Mouse (Mus musculus) thymus, adult 18-20 months (tissue): ENCODE measurements around the gene Syngr1.

Source experiments
- DNase-seq, 2 experiments: peaks; one replicate each; pipeline ENCODE4 v3.0.0; 2022; ENCODE audit warnings: mixed read lengths in 2 of 2

Gene Syngr1

DNA sequence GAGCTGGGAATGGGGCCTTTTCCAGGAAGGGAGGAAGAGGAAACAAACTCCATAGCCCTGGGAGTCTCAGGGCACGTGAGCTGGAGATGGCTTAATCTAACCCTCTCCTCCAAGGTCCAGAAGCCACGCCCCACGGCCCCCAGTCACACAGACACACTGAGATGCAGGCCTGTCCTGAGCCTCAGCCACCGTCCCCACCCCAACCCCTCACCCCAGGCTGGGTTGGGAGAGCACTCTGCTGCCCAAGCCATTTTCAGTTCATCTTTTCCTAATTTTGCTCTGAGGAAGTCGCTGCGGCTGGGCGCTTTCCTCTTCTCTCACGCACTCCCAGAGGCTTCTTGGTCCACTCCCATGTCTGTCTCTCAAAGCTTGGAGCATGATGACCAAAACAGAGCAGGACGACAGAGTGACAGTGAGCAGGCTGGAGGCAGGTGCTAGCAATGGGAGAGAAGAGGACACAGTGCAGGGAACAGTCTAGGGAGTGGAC, 19.1 kb upstream of the Syngr1 start:
- DNase-seq = no peak

DNA sequence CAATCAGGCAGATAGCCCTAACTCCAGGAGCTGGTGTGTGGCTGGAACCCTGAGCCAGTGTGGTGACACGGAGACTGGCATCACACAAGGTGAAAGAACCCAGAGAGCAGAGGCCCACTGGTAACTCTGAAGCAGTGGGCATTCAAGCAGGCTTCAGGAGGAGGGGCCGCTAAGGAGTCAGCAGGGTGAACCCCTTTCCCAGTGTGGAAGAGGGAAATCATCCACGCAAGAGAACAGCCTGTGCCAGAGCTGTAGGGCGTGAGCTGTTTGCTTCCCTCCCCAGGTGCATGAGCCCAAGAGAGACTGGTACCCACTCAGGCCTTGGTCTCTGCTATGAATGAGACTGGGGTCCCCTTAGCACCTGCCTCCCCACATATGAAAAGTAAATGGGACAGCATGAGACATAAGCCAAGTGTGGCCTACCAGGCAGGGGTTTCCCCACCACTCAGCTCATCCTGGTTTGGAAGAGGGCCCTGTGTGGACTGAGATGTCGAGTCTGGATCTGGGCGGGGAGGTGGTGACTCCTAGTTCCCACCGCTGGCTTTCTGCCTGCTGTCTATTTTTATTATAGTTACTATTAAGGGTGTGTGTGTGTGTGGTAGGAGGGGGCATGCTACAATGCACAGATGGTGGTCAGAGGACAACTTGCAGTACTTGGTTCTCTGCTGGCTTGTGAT, 18.4 kb upstream of the Syngr1 start:
- DNase-seq = no peak

DNA sequence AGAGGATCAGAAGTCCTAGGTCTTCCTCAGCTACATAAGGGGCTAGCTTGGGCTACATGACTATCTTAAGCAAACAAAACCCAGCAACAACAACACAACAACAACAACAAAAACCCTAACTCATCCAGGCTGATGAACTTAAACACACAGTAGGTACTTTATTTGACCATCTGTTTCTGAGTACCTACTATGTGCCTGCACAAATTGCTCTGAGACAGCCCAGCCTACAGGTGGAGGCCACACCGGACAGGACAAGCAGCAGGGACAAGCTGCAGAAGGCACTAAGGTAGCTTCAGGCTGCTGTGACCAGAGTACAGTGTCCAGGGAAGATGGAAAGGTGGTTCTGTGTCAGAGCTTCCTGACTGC, 17.9 kb upstream of the Syngr1 start:
- DNase-seq = no peak

DNA sequence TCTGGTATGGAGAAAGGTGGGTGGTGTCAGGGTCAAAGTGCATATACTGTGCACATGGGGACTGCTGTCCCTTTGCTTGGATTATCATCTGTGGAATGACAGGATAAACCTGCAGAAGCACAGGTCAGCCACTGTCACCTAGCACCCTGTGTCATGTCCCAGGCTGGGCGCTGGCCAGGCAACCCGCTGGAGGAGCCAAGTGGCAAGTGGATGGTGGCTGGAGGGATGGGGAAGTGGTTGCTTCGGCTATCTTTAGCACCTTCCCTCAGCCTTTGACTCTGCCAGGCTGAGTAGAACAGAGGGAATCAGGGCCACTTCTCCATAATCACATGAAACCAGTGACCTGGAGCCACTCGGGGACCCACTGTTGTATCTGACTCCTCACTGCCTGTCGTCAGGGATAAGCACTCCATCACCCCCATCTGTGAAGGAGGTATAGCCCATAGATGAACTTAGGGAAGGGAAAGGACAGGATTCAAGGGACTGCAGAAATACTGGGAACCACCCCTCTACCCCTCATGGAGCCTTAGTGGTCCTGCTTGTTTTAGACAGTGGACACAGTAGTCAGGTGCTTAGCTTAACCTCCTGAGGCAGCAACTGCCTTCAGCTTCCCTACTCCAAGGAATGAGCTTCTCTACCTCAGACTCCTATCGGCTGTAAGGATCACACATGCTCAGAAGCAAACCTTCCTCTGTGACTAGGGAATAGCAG, 16.3 kb upstream of the Syngr1 start:
- no peak for DNase-seq

- no peak for DNase-seq
Observed at GRCm38 (mm10) chr15:80075374-80075694, 15.8 kb upstream of the Syngr1 start.

DNA sequence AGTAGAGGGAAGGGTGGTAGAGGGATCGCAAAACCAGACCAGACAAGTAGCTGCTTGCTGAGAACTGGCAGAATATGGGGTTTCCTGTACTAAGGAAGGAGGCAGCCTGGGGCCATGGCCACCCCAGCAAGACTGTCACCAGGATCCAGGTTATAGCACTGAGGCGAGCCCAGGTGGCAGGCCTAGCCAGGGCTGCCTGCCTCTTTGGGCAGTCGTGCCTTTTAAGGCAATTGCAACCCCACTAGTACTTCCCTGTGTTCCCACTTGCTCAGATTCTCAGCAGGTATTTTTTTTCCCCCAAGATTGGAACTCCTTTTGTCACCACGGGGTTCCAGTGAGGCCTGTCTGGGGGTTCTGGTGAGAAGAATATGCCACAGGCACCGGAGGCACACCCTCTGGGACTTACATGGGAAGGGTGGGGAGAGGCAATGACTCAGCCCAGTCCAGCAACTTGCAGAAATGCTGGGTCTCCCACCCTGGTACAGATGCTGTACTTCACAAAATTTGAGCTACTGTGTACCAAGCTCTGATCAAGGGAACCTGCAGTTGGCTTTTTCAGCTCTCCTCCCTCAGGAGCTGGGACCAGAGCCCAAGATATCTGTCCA, 15.3 kb upstream of the Syngr1 start:
- no peak for DNase-seq

- DNase-seq = peak in 1 of 2 experiments; percentile 37
Observed at GRCm38 (mm10) chr15:80076338-80077136, 14.6 kb upstream of the Syngr1 start.

DNA sequence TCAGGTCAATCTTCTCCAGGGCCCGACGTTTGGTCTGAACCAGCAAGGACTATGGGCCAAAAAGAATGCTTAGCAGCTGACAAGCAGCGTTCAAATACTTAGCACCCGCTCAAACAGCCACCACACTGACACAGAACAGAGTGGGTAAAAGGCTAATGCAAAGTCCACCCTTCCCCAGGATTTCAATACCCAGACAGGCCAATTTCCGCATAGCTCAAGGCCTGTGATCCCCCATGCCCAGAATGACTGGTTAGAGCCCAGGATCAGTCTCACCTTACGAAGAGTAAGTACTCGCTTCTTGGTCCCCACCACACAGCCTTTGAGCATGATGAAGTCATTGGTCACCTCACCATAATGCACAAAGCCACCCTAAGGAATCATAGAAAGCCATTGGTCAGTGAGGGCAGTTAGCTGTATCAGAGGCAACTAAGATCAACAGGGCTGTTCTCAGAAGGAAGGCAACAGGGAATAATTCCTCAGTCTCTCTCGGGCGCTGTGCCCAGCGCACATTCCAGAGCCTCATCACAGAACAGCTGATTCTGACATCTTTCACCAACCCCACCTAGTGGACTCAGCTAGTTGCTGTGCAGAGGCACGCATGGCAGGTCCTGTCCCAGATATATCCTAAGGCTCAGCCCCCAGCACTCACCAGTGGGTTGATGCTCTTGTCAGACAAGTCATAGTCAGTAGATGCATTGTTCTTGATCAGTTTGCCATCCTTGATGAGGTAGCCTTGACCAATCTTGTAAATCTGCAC, 12.9 kb upstream of the Syngr1 start:
- DNase-seq = no peak

- no peak for DNase-seq
Observed at GRCm38 (mm10) chr15:80079129-80079668, 11.9 kb upstream of the Syngr1 start.

- no peak for DNase-seq
Observed at GRCm38 (mm10) chr15:80079954-80080353, 11.2 kb upstream of the Syngr1 start.

GRCm38 (mm10) chr15:80080711-80081615, 10.2 kb upstream of the Syngr1 start:
- DNase-seq = no peak

GRCm38 (mm10) chr15:80081801-80082546, 9.2 kb upstream of the Syngr1 start:
- no peak for DNase-seq

DNA sequence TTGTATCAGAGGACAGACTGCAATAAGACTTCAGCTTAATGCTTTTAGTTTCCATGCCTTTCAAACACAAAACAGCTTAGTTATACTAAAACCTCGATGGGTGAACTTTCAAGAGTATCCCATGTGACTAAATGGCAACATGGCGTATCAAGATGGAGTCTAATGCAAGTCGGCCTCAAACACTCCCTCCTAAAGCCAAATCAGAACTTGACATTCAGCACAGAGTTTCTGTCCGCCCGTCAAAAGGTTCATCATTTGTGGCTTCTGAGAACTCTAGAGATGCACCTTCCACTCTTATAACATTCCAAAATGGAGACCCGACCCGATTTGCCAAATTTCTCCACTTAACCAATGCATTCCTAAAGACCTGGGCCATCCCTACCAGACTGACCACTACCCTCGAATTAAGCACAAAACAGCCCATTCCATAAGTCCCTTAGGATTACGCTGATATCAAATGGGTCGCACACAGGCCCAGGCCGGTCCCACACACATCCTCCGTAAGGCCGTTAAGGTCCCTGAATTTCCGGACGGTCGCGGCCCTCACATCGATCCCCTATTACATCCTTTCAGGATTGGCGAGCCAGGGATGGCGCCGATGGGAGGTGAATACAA, 8.4 kb upstream of the Syngr1 start:
- no peak for DNase-seq

GRCm38 (mm10) chr15:80083276-80083731, 7.8 kb upstream of the Syngr1 start:
- peak; percentile 96 to 98 for DNase-seq

DNA sequence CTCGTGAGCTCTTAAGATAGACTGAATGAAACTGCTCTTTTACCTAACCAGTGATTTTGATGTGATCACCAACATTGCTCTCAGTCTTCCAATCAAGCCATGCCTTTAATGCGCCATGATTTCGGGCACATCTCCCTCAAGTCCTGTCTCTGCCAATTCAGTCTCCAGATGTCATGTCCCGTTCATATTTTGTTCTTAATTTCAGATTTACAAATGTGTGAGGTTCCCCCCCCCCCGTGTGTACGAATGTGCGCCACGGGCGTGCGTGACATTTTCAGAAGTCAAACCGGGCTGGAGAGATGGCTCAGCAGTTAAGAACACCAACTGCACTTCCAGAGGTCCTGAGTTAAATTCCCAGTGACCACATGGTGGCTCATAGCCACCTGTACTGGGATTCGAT, 7.4 kb upstream of the Syngr1 start:
- DNase-seq = no peak

DNA sequence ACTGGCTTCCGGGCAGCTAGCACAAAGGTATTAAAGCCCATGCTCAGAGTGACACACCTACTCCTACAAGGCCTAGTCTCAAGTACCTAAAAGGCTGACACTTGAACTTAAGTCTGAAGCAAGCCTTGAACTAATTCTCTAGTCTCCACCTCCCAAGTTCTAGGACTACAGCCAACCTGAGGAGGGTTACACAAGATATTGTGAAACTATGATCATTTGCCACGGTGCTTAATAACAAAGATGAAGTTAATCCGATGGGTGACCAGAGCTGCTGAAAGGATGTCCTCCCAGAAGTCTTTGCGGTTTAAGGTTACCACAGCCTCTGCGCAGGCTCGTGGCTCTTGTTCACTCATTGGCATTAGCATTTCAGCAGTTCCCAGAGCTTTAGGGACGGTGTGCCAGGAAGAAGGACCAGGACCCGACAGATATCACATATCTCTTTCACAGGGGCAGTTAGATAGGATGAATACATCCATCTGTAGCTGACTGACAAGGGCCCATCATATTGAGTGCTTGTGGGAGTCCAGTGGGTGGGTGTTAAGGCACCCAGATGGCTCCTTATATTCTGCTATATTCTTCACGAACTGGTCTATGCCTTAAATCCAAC, 3.6 kb upstream of the Syngr1 start:
- DNase-seq = no peak

DNA sequence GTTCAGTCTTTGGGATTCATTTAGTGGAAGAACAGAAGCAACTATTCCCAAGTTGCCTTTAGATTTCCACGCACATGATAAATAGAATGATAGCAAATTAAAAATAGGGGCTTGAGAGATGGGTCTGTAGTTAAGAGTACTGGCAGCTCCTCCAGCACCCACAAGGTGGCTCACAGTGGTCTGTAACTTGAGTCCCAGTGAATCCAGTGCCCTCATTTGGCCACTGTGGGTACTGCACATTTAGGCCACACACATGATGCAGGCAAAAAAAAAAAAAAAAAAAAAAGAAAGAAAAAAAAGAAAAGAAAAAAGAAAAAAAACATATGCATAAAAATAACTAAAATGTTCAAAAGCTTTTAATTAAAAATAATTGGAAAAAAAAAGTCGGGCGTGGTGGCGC, 2.5 kb upstream of the Syngr1 start:
- peak; percentile 71 to 82 for DNase-seq

- no peak for DNase-seq
Observed at GRCm38 (mm10) chr15:80090155-80090554, 979 bp upstream of the Syngr1 start.

- no peak for DNase-seq
Observed at GRCm38 (mm10) chr15:80090741-80091120, 403 bp upstream of the Syngr1 start.
